8 mouse cellular contexts compared by ENCODE assay signal in the genomic region with DNA sequence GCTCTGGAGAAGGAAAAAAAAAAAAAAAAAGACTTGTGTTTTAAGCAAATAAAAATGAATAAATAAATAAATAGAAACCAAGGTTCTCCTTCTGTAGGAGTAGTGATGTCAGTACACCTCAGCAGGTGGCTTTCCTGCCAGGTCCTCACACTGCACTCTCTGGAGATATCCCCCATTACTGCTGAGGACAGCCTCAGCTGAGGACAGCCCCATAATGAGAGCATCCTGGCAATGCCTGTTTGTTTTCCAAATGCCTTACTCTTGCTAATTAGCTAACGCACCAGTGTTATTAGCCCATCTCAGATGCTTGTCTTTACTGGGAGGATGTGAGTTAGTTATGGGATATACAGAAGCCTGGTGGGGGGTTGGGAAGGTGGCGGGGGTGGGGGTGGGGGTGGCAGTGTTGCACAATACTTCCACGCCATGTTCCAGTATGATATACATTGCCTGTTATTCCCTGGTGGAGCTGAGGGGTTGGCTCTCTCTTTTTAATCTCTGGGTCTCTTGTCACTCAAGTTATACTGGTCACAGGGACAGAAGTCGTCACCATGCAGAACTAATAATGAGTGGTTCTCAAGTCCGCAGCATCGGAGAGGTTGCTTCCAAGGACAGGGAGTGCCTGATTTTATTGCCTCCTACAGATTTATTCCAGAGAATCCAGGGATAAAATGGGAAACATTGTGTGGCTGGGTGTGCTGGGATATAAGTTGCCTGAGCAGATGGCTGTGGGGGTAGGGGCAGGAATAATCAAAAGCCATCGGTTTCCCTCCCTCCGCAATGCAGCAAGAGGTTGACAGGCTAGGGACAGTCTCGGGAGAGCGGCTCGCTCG.
DNase-seq lines count a peak whose midpoint lies in the region; ATAC-seq lines count a peak whose summit lies in the region.

No protein-coding gene starts in this region.

- no peak for DNase-seq in heart, postnatal 36 days
- peak; percentile 78 for DNase-seq in cerebellum, adult 9-11 months
- DNase-seq in liver, embryonic 13.5 days: no peak
- no peak for DNase-seq in gastrocnemius, adult 18-20 months (ENCODE audit: low spot score)
- no peak for DNase-seq in testis, postnatal 14 days (ENCODE audit: low spot score)

- H3K9ac ChIP-seq in heart, embryonic 13.5 days: peak overlapping the region; percentile 65
- H3K9ac ChIP-seq in hindbrain, embryonic 12.5 days: no peak overlapping the region
- no peak overlapping the region for H3K9ac ChIP-seq in liver, embryonic 13.5 days

- no peak for ATAC-seq in heart, embryonic 13.5 days (ENCODE audit: extremely low read depth, insufficient number of reproducible peaks, low FRiP score, low TSS enrichment)
- ATAC-seq in hindbrain, embryonic 12.5 days (ENCODE audit: low FRiP score): peak; percentile 73
- ATAC-seq in liver, embryonic 13.5 days (ENCODE audit: low read depth): no peak
- ATAC-seq in megakaryocyte, adult 5-6 weeks (ENCODE audit: poor library complexity, severe bottlenecking): no peak

- 0 out of 2 replicates have a peak, but pooled peaks cover 4% of the 10 kb centered on the region for H3K9me3 ChIP-seq in heart, embryonic 13.5 days
- H3K9me3 ChIP-seq in hindbrain, embryonic 12.5 days (replicated peaks): no peaks in the 10 kb centered on the region
- no peaks in the 10 kb centered on the region for H3K9me3 ChIP-seq in liver, embryonic 13.5 days (replicated peaks)

- intact Hi-C loops in heart, postnatal 36 days (cut with DNase I): no loop called here

- no peaks in the 10 kb centered on the region for H3K36me3 ChIP-seq in heart, embryonic 13.5 days
- no peaks in the 10 kb centered on the region for H3K36me3 ChIP-seq in hindbrain, embryonic 12.5 days
- H3K36me3 ChIP-seq in liver, embryonic 13.5 days: no peaks in the 10 kb centered on the region

- peak overlapping the region; percentile 65 for H3K4me2 ChIP-seq in heart, embryonic 13.5 days
- peak overlapping the region; percentile 32 for H3K4me2 ChIP-seq in hindbrain, embryonic 12.5 days (replicated peaks)
- H3K4me2 ChIP-seq in liver, embryonic 13.5 days: 0 out of 2 replicates have a peak overlapping the region, but pooled peaks have one; percentile 8

- 14% methylated on average over 12 of the region's 12 CpGs for WGBS in heart, embryonic 13.5 days
- WGBS in hindbrain, embryonic 12.5 days: 12% methylated on average over 12 of the region's 12 CpGs
- WGBS in liver, embryonic 13.5 days (ENCODE audit: insufficient replicate concordance): 20% methylated on average over 12 of the region's 12 CpGs

- H3K4me1 ChIP-seq in heart, embryonic 13.5 days: peaks cover 18% of the 10 kb centered on the region
- peaks cover 28% of the 10 kb centered on the region for H3K4me1 ChIP-seq in hindbrain, embryonic 12.5 days
- no peaks in the 10 kb centered on the region for H3K4me1 ChIP-seq in liver, embryonic 13.5 days (replicated peaks)

- H3K27ac ChIP-seq in heart, embryonic 13.5 days (replicated peaks): no peak overlapping the region
- H3K27ac ChIP-seq in hindbrain, embryonic 12.5 days: peak overlapping the region; percentile 45
- no peak overlapping the region for H3K27ac ChIP-seq in liver, embryonic 13.5 days

- no peaks in the 10 kb centered on the region for H3K27me3 ChIP-seq in heart, embryonic 13.5 days (replicated peaks)
- no peaks in the 10 kb centered on the region for H3K27me3 ChIP-seq in hindbrain, embryonic 12.5 days
- H3K27me3 ChIP-seq in liver, embryonic 13.5 days: no peaks in the 10 kb centered on the region

- peak overlapping the region; percentile 32 for H3K4me3 ChIP-seq in heart, embryonic 13.5 days
- H3K4me3 ChIP-seq in hindbrain, embryonic 12.5 days: 0 out of 2 replicates have a peak overlapping the region, but pooled peaks have one; percentile 0
- no peak overlapping the region for H3K4me3 ChIP-seq in liver, embryonic 13.5 days (replicated peaks)

Comparison
In these comparisons a context has a peak if more than half of its experiments do, and no peak if none do; other contexts are left out.
1. H3K4me2 ChIP-seq: peak in every context shown above with its lines; median percentile 65 in heart, embryonic 13.5 days; 32 in hindbrain, embryonic 12.5 days; 8 in liver, embryonic 13.5 days.